Mouse (Mus musculus): Measurements from ENCODE around the gene Dpp4.

Dpp4 gene

DNA sequence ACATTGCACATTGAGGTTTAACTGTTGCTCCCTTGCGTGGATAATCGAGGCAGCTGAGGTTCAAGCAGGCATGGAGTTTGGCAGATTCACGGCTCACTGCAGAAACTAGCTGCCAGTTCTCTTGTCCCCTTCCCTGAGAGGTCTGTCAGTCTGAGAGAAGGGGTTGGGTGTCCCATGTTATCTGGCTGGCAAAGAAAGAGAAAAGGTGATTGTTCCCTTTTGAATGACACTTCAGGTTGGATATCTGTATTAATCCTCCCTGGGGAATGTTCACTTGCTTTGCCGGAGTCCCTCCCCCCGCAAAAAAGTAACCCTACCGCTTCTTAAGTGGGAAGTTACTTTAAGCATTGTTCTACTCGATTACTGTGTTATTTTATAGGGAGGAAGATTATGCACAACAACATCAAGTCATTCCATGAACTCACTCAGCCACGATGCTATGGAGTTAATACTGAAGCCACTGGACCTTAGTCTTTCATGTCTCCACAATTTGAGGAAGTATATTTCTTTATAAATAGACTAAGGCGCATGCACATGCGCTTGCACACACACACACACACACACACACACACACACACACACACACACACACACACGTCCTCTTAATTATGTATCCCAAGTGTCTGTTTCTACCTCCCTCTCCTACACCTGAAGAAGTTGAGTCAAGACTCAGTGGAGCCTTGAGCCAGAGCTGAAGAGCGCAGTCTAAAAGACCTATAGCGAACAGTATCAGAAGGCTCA, at the start of gene Dpp4:
Gene Dpp4 (minus strand): TSS at position 151 of the 741 bp plus-strand sequence.
- no peak for DNase-seq (ENCODE audit: low read depth, low spot score)

GRCm38 (mm10) chr2:62460815-62461450, 48.9 kb upstream of the Dpp4 start:
- DNase-seq (ENCODE audit: low read depth, low spot score), result peak; percentile 19

DNA sequence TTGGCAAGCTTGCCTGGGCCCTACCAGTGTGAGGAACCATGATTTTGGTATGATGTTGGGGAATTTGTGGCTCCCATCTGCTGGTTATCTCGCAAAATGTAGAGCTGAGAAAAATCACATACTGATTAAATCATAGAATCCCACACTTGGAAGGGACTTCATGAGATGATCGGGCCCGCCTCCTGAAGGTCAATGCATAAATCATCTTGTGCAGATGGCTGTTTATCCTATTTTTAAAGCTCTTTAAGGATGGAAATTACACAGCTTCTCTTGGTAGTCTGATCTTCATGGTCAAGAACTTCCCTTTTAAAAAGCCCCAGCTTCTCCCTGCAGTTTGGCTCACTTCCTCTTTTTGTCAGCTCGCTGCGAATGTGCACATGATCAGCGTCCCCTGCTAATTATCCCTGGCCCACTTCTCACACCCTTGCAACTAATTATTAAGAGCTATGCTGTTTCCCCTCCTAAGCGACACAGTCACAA, 48.2 kb upstream of the Dpp4 start:
- DNase-seq (ENCODE audit: low read depth, low spot score), result peak; percentile 19

DNA sequence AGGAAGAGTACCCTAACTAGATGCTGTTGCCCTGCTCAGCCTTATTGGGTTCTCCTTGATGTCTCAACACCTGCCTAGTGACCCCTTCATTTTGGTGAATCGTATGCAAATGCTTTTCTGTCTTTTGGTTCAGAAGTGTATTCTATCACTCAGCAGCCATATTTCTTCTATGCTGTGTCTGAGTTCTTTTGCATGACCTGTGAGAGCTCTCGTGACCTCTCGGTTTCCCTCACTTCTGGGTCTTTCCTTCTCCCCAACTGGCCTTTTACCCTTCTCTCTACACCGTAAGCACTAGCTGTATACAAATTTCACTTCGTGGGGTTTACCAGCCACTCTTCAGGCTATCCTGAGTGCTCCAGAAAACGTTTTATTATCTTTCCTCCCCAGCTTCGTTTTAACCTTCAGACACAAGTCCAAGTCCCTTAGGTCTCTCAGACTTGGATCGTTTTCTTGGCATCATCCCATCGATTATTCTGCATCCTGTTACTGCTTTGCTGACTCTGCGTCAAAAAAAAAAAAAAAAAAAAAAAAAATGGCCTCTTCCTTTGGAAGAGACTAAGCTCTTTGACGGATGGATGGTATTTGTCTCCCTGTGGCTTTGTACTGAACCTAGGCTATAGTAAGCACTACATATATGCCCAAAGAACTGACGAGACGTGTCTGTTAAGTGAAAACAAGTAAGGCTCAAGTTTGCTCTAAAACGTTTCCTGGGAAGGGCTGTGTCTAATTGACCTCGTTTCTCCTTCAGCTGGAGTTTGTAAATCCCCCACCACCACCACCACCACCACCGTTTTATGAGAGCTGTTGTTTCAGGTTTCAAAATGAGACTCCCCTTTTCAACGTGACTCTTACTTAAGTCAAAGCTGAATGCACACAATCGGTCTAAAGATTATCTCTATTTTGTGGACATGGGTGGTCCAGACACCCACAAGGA, 47.5 kb upstream of the Dpp4 start:
- no peak for DNase-seq (ENCODE audit: low read depth, low spot score)

GRCm38 (mm10) chr2:62458070-62458469, 46.0 kb upstream of the Dpp4 start:
- peak; percentile 61 for DNase-seq (ENCODE audit: low read depth, low spot score)

DNA sequence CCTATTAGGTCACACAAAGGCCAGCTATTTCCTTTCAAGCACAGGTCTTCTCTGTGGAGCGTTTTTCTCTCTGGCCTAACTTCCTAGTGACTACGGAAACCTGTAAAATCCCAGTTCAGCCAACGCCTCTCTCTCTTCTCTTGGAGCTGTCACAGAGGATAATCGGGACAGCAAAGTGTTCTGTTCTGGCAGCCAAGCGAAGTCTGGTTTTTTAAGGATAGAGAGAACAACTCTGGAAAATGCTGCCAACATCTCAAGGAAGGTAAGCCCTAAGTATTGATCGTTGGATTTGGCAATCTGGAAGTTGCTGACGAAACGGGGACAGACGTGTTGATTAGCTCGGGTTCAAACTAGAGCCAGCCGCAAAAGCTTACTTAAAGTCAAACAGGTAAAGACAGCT, 43.0 kb upstream of the Dpp4 start:
- no peak for DNase-seq (ENCODE audit: low read depth, low spot score)

- DNase-seq (ENCODE audit: low read depth, low spot score), result no peak
Observed at GRCm38 (mm10) chr2:62454033-62454432, 42.0 kb upstream of the Dpp4 start.

DNA sequence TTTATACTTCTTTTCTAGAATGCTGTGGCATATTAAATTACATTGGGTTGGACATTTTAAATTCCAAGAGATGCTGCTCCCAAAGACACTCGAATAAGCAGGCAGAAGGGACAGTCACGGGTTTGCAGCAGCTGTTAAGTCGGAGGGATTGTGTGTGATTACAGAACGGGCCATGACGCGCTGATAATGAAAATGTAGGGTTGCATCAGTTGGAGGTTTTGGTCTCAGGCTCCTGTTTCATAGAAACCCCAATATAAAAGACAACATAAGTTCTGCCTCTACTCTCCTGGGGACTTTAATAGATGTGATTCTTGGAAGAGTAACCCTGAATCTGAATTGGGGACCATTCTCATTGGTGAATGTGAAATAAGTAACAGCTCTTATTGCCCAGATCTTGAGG, 38.3 kb upstream of the Dpp4 start:
- no peak for DNase-seq (ENCODE audit: low read depth, low spot score)

DNA sequence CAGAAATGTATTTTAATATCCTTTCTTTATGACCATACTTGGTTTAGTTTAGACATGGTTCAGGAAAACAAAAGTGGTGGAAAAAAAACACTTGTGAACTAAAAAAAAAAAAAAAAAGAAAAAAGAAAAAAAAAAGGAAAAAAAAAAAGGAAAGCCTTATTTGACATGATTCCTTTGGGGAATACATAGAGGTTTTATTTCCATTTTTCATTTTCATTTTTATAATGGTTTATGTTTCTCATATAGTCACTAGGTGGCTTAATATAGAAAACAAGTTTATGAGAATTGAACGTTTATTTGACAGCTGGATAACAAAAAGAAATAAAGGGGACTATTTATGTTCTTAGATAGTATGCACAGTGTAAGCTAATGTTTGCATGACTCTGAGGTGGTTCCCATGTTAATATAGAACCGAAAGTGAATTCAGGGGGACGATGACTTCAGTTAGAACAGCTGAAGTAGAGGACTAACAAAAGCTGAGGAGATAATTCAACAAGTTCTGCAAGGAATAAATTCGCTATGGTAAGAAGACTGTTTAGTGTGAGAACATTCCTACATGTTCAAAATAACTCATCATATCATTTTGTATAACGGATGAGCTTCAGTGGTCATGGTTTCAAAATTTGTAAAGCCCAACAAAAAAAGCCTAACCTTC, 37.8 kb upstream of the Dpp4 start:
- DNase-seq (ENCODE audit: low read depth, low spot score), result no peak

GRCm38 (mm10) chr2:62440802-62441544, 28.9 kb upstream of the Dpp4 start:
- DNase-seq (ENCODE audit: low read depth, low spot score), result peak; percentile 75

DNA sequence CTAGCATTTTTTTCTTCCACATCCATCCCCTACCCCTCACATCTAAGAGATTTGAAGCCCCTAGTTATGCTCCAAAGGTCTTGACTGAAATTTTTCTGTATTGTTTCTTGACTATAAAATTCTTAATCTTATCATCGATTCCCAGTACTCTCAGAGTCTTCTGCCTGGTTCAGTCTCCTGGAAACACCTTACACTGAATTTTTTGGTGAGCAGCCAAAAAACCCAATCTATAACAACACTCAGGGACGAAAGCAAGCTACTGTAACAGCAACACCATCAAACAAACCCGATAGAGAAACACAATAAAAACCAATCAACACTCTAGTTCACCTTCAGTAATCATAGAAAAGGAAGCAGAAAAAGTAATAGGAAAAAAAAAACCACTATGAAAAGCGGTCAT, 28.1 kb upstream of the Dpp4 start:
- DNase-seq (ENCODE audit: low read depth, low spot score), result no peak

GRCm38 (mm10) chr2:62431245-62431795, 19.3 kb upstream of the Dpp4 start:
- no peak for DNase-seq (ENCODE audit: low read depth, low spot score)

GRCm38 (mm10) chr2:62425941-62426340, 13.9 kb upstream of the Dpp4 start:
- DNase-seq (ENCODE audit: low read depth, low spot score), result no peak

DNA sequence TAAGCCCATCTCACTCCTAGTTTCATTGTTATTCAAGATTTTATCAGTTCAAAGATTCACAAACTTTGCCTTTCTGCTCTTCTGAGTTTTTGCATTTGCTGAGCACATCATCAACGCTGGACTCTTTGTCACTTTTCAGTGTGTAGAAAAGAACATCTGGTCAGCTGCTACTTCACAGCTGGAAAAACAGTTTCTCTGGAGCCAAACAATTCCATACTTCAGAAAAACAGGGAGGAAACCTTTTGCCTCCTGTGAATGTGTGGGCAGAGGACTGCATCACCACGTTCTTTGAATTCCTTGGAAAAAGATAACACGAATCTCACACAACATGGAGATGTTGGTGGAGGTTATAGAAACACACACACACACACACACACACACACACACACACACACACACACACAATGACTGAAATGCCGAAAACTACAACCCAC, 11.3 kb upstream of the Dpp4 start:
- no peak for DNase-seq (ENCODE audit: low read depth, low spot score)

DNA sequence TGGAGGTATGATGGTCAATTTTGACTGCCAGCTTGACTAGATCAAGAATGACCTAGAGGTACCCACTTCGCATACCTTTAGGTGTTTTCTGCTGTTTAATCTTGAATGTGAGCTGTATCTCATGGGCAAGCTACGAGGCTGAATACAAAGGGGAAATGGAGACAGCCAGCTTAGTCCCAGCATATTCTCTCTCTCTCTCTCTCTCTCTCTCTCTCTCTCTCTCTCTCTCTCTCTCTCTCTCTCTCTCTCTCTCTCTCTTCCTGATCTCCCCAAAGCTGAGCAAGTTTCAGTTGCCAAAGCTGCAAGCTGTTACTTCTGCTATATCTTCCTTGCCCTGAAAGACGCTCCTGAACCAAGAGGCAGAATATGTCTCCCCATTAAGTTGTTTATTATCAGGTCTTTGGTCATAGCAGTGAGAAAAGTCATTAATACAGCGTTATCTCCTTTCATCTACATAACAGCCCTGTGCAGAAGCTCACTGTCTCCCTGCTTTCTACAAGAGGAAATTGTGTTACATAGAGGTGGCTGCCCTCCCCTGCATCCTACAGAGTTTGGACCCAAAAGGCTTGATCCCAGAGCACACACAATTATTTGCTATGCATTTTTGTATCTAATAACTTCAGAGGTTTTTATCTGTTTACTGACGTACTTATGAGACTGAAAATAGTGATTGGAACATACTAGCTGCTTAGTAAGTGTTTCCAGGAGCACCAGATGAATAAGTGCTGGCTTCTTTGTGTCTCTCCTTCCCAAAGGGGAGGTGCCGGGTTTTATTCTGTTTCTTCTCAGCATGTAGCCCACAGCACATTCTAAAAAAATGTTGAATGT, 10.7 kb upstream of the Dpp4 start:
- DNase-seq (ENCODE audit: low read depth, low spot score), result no peak

DNA sequence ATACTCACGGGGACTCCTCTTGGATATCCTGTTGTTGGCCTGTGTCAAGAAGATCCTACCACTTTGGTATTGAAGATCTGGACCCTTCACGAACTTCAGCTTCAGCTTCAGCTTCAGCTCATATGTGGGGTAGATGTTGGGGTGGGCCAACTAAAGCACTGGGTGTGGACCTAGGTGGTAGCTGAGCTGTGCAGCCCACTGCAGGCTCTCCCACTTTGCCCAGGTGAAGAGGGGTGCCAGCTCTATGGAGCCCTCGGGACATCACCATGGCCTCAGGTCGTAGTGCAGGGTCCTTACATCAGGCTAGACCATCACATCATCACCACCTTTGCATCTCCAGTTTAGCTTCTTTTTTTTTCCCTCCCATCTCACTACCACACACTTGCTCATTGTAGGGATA, 9.2 kb upstream of the Dpp4 start:
- DNase-seq (ENCODE audit: low read depth, low spot score), result no peak

- no peak for DNase-seq (ENCODE audit: low read depth, low spot score)
Observed at GRCm38 (mm10) chr2:62420045-62420444, 8.0 kb upstream of the Dpp4 start.

DNA sequence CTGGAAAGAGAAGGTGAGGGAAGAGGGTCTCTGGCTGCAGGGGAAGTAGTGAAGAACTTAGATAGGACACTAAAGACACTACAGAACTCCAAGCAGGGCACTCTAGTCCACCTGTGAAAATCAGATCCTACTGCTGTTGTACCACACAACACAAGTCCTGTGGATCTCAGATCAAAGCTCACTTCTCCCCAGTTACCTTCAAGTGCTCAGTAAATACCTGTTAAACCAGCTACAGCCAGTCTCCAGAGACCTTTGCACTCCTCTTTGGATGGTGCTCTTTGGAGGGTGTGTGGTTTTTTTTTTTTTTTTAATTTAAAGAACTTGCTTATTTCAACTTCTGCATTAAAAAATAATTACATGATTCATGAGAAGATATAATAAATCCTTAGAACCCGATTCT, 5.2 kb upstream of the Dpp4 start:
- DNase-seq (ENCODE audit: low read depth, low spot score), result no peak

DNA sequence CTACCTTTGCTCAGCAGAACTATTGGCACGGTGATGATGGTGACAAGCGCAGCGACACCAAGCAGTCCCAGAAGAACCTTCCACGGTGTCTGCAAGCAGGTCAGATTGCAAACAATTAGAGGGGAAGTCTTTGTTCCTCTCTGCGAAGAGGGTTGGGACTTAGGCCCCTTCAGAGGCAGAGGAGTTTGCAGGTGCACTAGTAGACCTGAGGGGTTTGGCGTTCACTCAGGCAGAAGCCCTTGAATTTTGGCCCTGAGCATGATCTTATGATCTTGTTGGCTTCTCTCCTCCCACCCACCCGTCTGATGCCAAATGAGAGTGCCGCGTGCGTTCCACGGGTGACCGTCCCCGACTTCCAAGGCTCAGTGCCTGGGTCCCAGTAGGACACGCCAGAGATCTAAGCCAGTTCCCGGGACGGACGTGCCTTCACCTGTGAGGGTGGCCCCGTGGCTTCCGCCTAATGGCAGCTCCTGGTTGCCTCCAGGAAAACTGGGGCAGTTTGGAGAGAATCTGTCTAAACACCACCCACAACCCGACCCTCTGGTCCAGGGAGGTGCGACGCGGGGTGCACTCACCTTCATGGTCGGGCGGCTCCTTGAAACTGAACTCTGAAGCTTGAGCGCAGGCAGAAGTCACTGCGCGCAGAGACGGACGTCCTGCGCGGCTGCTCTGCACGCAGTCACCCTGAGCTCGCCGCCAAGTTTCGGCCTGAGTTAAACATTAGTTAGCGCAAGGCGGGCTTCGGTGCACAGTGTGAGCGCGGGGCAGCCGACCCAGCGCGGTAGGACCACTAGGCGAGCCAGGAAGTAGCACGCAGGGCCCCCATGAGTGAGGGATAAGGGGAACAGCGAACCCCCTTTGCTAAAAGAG, 585 bp downstream of the Dpp4 start:
- DNase-seq (ENCODE audit: low read depth, low spot score), result peak; percentile 72
